Mouse (Mus musculus) midbrain, embryonic 11.5 days (tissue): Measurements from ENCODE around the gene Gm20696. TPM values are rescaled to one million over a fixed set of nuclear protein-coding genes. Genes with fewer than 3 reads are reported as not detected.

ENCODE experiments used
- ATAC-seq: fragments of 200-750 bp; cut with Nextera tagmentation; 2 replicates; pipeline ENCODE4 v1.8.0; 2017; ENCODE audit warnings: moderate TSS enrichment, moderate library complexity; ENCODE audit not compliant: low FRiP score
- DNase-seq: peaks from one replicate; pipeline ENCODE4 v3.0.0; 2015; ENCODE audit warnings: low spot score; ENCODE audit errors: missing footprints
- H3K27ac ChIP-seq: fragments of 300-500 bp; sonication (generic); 2 replicates; pipeline ENCODE4 v1.5.1; 2014; ENCODE audit warnings: low read depth, low read length
- H3K27me3 ChIP-seq: fragments of 300-500 bp; sonication (generic); 2 replicates; pipeline ENCODE4 v1.6.1; 2014; ENCODE audit warnings: mild to moderate bottlenecking, low read length, moderate library complexity, mixed read lengths; ENCODE audit not compliant: control insufficient read depth, insufficient read depth
- H3K36me3 ChIP-seq: fragments of 300-500 bp; sonication (generic); 2 replicates; pipeline ENCODE4 v1.6.1; 2014; ENCODE audit warnings: mild to moderate bottlenecking, low read length, moderate library complexity, mixed read lengths; ENCODE audit not compliant: control insufficient read depth, insufficient read depth
- H3K4me1 ChIP-seq: fragments of 300-500 bp; sonication (generic); 2 replicates; pipeline ENCODE4 v1.6.1; 2014; ENCODE audit warnings: low read length; ENCODE audit not compliant: control insufficient read depth, insufficient read depth
- H3K4me2 ChIP-seq: fragments of 300-500 bp; sonication (generic); 2 replicates; pipeline ENCODE4 v1.6.1; 2014; ENCODE audit warnings: mild to moderate bottlenecking, moderate library complexity
- H3K4me3 ChIP-seq: fragments of 300-500 bp; sonication (generic); 2 replicates; pipeline ENCODE4 v1.5.1; 2014; ENCODE audit warnings: low read depth, low read length
- H3K9ac ChIP-seq: fragments of 300-500 bp; sonication (generic); 2 replicates; pipeline ENCODE4 v1.6.1; 2014; ENCODE audit warnings: low read length
- H3K9me3 ChIP-seq: fragments of 300-500 bp; sonication (generic); 2 replicates; pipeline ENCODE4 v1.6.1; 2016; ENCODE audit warnings: low read length; ENCODE audit not compliant: control insufficient read depth
- WGBS: fragments of 180-500 bp; shearing (Covaris S2); extraction: QIAGEN DNeasy Blood & Tissue Kit; methylation state at CpG from one replicate; pipeline ENCODE4 v1.1.7; 2014; 5-methylcytosine and 5-hydroxymethylcytosine counted together
- polyA plus RNA-seq: library from polyadenylated mRNA; unstranded; fragments of >200 nt; fragmentation: Nextera tagmentation; extraction: Ambion mirVana; gene quantifications from 2 replicates; pipeline ENCODE4 v1.2.1, GENCODE M21; 2014

Gm20696 gene
- polyA plus RNA-seq, 1 experiment from 2014 or later: 3.4 TPM

GRCm38 (mm10) chr6:99620471-99620870 lies 46.1 kb downstream of the Gm20696 start:
- DNase-seq (no peak), ATAC-seq (no peak)
- Histone ChIP-seq H3K4me2 (no peak overlapping the region), H3K27ac (no peak overlapping the region), H3K27me3 (no peaks in the 10 kb centered on the region), H3K36me3 (no peaks in the 10 kb centered on the region), H3K4me3 (no peak overlapping the region), H3K4me1 (peaks cover 18% of the 10 kb centered on the region), H3K9ac (no peak overlapping the region), H3K9me3 (no peaks in the 10 kb centered on the region)
- WGBS: 74% methylated on average over 7 of the region's 7 CpGs

GRCm38 (mm10) chr6:99619964-99620363 lies 46.6 kb downstream of the Gm20696 start:
- no peak for ATAC-seq
- 77% methylated on average over 8 of the region's 8 CpGs for WGBS

GRCm38 (mm10) chr6:99619466-99619865 lies 47.1 kb downstream of the Gm20696 start:
- 83% methylated on average over 8 of the region's 8 CpGs for WGBS
- Histone ChIP-seq H3K27me3 (0 out of 2 replicates have a peak, but pooled peaks cover 2% of the 10 kb centered on the region), H3K4me2 (no peak overlapping the region), H3K27ac (no peak overlapping the region), H3K9me3 (no peaks in the 10 kb centered on the region), H3K4me3 (no peak overlapping the region), H3K36me3 (no peaks in the 10 kb centered on the region), H3K9ac (no peak overlapping the region), H3K4me1 (peaks cover 25% of the 10 kb centered on the region)
- no peak for DNase-seq
- ATAC-seq: no peak

More at GRCm38 (mm10) chr6:99619964-99620363, 46.6 kb downstream of the Gm20696 start:
- Histone ChIP-seq H3K27ac (no peak overlapping the region), H3K36me3 (no peaks in the 10 kb centered on the region), H3K9ac (no peak overlapping the region), H3K27me3 (no peaks in the 10 kb centered on the region), H3K4me1 (peaks cover 20% of the 10 kb centered on the region), H3K4me3 (no peak overlapping the region), H3K9me3 (no peaks in the 10 kb centered on the region), H3K4me2 (no peak overlapping the region)
- no peak for DNase-seq

- H3K27me3 ChIP-seq: peaks cover 9% of the 10 kb centered on the region; the same call in 1 of the 2 replicates
Measured at GRCm38 (mm10) chr6:99617867-99618266, 48.7 kb downstream of the Gm20696 start.

GRCm38 (mm10) chr6:99617415-99617814 lies 49.2 kb downstream of the Gm20696 start:
- H3K4me1 ChIP-seq: peaks cover 13% of the 10 kb centered on the region
- DNase-seq (no peak), ATAC-seq (no peak)
- H3K36me3 ChIP-seq: no peaks in the 10 kb centered on the region
- 60% methylated on average over 1 of the region's 1 CpGs for WGBS
- no peak overlapping the region for H3K27ac ChIP-seq
- peaks cover 9% of the 10 kb centered on the region; the same call in 1 of the 2 replicates for H3K27me3 ChIP-seq
- H3K9me3 ChIP-seq: no peaks in the 10 kb centered on the region
- H3K4me2 ChIP-seq: no peak overlapping the region
- H3K9ac ChIP-seq: no peak overlapping the region
- H3K4me3 ChIP-seq: no peak overlapping the region

More at GRCm38 (mm10) chr6:99617867-99618266, 48.7 kb downstream of the Gm20696 start:
- H3K9ac ChIP-seq: no peak overlapping the region
- 60% methylated on average over 7 of the region's 7 CpGs for WGBS
- no peak overlapping the region for H3K4me2 ChIP-seq
- H3K4me3 ChIP-seq: no peak overlapping the region
- H3K4me1 ChIP-seq: peaks cover 14% of the 10 kb centered on the region
- H3K9me3 ChIP-seq: no peaks in the 10 kb centered on the region
- no peaks in the 10 kb centered on the region for H3K36me3 ChIP-seq
- DNase-seq (no peak), ATAC-seq (no peak)
- H3K27ac ChIP-seq: no peak overlapping the region

- H3K36me3 ChIP-seq: no peaks in the 10 kb centered on the region
- ATAC-seq (peak; percentile 50; the same call in 1 of the 2 replicates), DNase-seq (peak; percentile 90)
- WGBS: 8% methylated on average over 10 of the region's 10 CpGs
- no peak overlapping the region for H3K9ac ChIP-seq
- no peaks in the 10 kb centered on the region for H3K9me3 ChIP-seq
- peaks cover 13% of the 10 kb centered on the region for H3K4me1 ChIP-seq
- no peak overlapping the region for H3K4me2 ChIP-seq
- peaks cover 9% of the 10 kb centered on the region; the same call in 1 of the 2 replicates for H3K27me3 ChIP-seq
- H3K27ac ChIP-seq: peak overlapping the region; percentile 41; the same call in 1 of the 2 replicates
- no peak overlapping the region for H3K4me3 ChIP-seq
Measured at GRCm38 (mm10) chr6:99615272-99615751, 51.3 kb downstream of the Gm20696 start.

GRCm38 (mm10) chr6:99614566-99615271 lies 51.9 kb downstream of the Gm20696 start:
- 63% methylated on average over 17 of the region's 17 CpGs for WGBS
- Histone ChIP-seq H3K36me3 (no peaks in the 10 kb centered on the region), H3K4me1 (peaks cover 13% of the 10 kb centered on the region), H3K27me3 (peaks cover 9% of the 10 kb centered on the region; the same call in 1 of the 2 replicates), H3K27ac (no peak overlapping the region; the same call in 1 of the 2 replicates), H3K4me2 (no peak overlapping the region), H3K9ac (no peak overlapping the region), H3K4me3 (no peak overlapping the region), H3K9me3 (no peaks in the 10 kb centered on the region)
- ATAC-seq (no peak), DNase-seq (peak; percentile 86)

- Histone ChIP-seq H3K36me3 (no peaks in the 10 kb centered on the region), H3K27ac (no peak overlapping the region), H3K9ac (no peak overlapping the region), H3K9me3 (no peaks in the 10 kb centered on the region), H3K4me1 (peaks cover 13% of the 10 kb centered on the region), H3K27me3 (peaks cover 9% of the 10 kb centered on the region; the same call in 1 of the 2 replicates), H3K4me3 (no peak overlapping the region), H3K4me2 (no peak overlapping the region)
- no peak for ATAC-seq
- 66% methylated on average over 6 of the region's 6 CpGs for WGBS
- no peak for DNase-seq
Measured at GRCm38 (mm10) chr6:99611866-99612265, 54.7 kb downstream of the Gm20696 start.
